Mouse (Mus musculus): Measurements from ENCODE around the gene Fabp2.
"Not testable (repeated sequence)": the region's sequence is repeated elsewhere in the genome, so short reads cannot be mapped to it uniquely, and the experiment has no call there.

Gene Fabp2

GRCm38 (mm10) chr3:122920572-122921435 lies 25.9 kb downstream of the Fabp2 start:
- DNase-seq (ENCODE audit: low spot score), result no peak

DNA sequence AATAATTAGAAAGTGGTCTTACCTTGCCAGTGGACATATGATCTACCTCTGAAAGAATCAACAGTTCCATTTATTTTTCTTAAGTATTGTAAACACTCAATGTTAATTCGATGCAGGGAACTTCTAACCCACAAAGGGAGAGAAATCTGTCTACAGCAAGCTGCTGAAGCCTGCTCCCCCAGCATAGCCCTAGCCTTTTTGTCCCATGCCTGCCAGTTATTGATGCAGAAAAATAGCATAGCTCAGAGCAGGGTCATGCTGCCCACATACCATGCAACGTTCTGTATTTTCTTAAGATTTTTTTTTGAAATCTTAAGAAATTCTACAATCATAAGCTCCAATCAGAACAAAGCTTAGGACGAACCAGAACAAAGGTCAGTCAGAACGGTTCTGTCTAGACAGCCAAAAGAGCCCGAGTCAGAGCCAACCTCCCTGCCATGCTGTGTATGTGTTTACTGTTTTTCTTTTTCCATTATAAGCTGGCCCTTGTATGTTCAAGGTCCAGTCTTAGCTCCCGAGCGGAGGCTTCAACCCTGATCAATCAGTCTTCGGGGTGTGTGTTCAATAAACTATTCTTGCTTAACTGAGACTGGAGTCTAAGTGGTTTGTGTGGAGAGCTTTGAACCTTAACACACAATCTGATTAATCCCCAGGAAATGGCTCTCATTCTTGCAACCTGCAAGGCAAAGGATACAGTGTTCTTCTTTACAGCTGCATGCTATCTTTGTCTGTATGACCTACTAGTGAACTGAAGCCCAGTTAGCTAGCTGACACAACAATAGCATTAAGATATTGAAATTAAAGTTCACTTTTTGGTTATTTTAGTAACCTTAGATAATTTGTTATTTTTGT lies 27.0 kb downstream of the Fabp2 start:
- DNase-seq (ENCODE audit: low spot score), result no peak

GRCm38 (mm10) chr3:122923147-122923546 lies 28.3 kb downstream of the Fabp2 start:
- DNase-seq (ENCODE audit: low spot score), result no peak

GRCm38 (mm10) chr3:122924009-122924914 lies 29.4 kb downstream of the Fabp2 start, which contains the start of gene 1810037I17Rik:
TSS of gene 1810037I17Rik (plus strand) at chr3:122924203.
- peak; percentile 96 for DNase-seq (ENCODE audit: low spot score)

- DNase-seq (ENCODE audit: low spot score), result no peak
These were observed 34.9 kb downstream of the Fabp2 start for GRCm38 (mm10) chr3:122929723-122930122.

- no peak for DNase-seq (ENCODE audit: low spot score)
These were observed 37.6 kb downstream of the Fabp2 start for GRCm38 (mm10) chr3:122932466-122932865.

DNA sequence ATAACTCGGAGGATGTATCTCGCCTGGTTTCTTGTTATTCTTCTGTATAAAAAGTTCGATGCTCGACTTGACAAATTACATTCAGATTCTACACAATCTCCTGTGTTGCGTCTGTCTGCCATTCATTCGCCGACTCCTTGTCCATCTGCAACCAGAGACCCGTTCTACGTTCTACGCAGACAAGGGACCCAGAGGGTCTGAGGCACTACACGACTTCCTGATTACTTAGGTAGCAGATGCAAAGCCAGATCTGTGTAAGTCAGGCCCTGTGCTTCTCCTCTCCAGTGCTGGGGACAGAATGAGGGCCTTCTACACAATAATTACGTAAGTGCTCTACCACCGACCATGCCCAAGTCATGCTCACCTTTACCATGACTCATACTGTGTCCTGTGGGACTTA lies 42.3 kb downstream of the Fabp2 start:
- DNase-seq (ENCODE audit: low spot score), result not testable (repeated sequence)

- DNase-seq (ENCODE audit: low spot score), result peak; percentile 43
These were observed 44.3 kb downstream of the Fabp2 start for GRCm38 (mm10) chr3:122939215-122939614.

DNA sequence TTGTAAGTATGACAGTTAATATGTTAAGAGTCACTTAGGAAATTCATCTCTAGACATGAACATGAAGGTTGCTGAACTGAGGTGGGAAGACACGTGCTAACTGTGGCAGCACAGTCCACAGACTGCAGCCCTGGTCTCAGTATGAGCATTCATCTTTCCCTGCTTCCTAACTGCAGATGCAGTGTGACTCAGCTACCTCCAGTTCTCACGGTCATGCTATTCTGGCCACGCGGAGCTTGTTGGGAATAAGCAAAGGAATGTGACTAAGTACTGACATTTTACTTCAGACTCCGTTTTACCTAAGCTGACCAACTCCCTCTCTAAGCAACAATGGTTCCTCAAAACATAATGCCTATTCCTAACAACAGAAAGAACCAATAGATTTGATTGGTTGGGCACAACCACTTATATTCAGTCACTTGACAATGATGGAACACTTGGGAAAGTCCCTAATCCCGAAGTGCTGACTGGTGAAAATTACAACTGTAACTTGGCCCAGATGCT lies 48.6 kb downstream of the Fabp2 start:
- no peak for DNase-seq (ENCODE audit: low spot score)

Measured in lung, postnatal 25 days (tissue).